Mouse (Mus musculus) frontal cortex, postnatal 25 days (tissue): ENCODE data around the gene Aspa.
"Not testable (repeated sequence)": the region's sequence is repeated elsewhere in the genome, so short reads cannot be mapped to it uniquely, and the experiment has no call there.

Experiments
- DNase-seq, 2 experiments: peaks; one replicate each; pipeline ENCODE4 v3.0.0; 2022; ENCODE audit warnings: low spot score in 2 of 2

Gene Aspa

GRCm38 (mm10) chr11:73329442-73329841, at the start of gene Aspa, which contains the start of the genes Gm49340 and Spata22:
Aspa (minus strand) TSS chr11:73329596.
Gm49340 (plus strand) TSS chr11:73329741.
Spata22 (plus strand) TSS chr11:73329741.
- no peak for DNase-seq

- DNase-seq = no peak
Observed at GRCm38 (mm10) chr11:73370946-73371345, 41.5 kb upstream of the Aspa start, which contains the start of gene Olfr376. Olfr376 (plus strand) TSS chr11:73371246.

GRCm38 (mm10) chr11:73350483-73350882, 21.1 kb upstream of the Aspa start, which contains the start of gene Olfr20:
Olfr20 (plus strand) TSS chr11:73350783.
- no peak for DNase-seq

- no peak for DNase-seq
Observed at GRCm38 (mm10) chr11:73336919-73337318, 7.5 kb upstream of the Aspa start.

GRCm38 (mm10) chr11:73333357-73333756, 4.0 kb upstream of the Aspa start:
- DNase-seq = no peak

DNA sequence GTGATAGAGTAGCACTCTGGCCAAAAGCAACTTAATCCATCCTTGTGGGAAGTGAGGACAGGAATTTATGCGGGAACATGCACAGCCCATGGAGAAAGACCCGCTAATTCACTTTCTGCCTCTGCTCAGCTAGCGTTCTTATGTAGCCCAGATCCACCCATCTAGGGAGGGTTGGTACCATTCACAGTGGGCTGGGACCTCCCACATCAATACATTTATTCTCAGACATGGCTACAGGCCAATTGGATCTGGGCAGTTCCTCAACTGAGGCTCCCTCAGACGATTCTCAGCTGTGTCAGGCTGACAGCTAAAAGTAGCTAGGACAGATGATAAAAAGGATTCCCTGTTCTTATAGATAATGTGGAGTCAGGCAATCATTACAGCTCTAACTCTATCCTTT, 2.0 kb downstream of the Aspa start:
- DNase-seq = no peak

DNA sequence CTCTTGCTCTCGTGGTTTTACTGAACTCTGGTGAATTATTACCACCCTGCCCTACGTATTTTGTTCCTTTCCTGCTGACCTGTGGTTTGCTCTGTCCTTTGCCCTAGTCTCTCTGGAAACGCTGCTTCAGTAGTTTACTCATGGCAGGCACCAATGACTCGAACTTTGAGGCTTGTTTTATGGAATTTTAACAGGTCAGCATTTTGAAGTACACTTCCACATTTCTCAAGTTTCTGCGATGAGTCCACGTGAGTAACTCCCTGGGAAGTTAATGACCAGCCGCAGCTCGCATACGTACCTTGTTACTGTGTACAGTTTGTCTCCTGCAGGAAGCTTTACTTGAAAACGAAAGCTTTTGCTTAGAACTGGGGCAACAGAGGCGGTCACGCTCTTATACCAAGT, 2.9 kb downstream of the Aspa start:
- DNase-seq = no peak

- no peak for DNase-seq
Observed at GRCm38 (mm10) chr11:73323906-73324830, 5.2 kb downstream of the Aspa start.

DNA sequence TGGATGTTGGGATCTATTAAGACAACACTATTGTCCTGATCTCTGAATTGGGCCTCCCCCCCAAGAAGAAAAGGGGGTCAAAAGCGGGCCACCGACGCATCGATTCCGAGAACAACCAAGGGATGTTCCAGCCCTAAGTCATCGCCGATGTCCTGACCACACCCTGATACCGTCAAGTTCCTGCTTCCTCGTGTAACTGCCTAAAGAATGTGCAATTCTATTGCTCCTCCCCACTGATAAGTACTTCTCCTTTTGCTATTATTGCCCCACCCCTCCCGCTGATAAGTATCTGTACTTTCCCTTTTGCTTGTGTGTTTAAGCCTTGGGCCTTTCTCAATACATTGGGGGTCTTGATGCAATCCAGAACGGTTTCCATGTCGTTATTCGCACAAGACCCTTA, 8.3 kb downstream of the Aspa start:
- not testable (repeated sequence) for DNase-seq

DNA sequence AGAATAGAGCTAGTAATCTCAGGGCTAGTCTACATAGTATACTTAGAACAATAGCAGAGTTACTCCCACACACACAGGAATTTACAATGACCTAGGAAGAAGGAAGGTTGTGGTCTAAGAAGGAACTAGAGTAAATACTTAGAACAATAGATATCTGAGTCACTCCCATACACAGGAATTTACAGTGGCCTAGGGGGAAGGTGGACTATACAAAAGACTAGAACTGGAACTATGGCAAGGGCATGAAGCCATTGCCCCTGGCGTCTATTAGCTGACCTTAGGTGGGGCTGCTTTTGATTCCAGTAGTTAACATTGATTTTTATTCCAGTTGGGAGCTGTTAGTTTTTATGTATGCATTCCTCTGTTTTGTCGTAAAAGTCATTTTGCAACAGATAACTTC, 10.8 kb downstream of the Aspa start:
- not testable (repeated sequence) for DNase-seq

DNA sequence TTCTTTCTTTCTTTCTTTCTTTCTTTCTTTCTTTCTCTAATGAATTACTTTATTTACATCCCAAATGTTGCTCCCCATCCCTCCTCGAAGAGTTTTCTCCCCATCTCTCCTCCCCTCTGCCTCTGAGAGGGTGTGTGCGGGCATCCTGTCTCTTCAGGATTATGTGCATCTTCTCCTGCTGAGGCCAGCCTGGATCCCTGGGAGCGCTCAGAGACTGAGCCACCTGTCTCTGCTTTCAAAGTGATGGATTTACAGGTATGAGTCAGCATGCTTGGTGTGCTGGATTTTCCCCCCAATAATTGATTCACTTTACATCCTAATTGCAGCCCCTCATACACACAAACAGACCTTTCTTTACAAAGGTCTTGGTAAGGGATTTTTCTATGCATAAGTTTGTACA, 13.4 kb downstream of the Aspa start:
- no peak for DNase-seq

DNA sequence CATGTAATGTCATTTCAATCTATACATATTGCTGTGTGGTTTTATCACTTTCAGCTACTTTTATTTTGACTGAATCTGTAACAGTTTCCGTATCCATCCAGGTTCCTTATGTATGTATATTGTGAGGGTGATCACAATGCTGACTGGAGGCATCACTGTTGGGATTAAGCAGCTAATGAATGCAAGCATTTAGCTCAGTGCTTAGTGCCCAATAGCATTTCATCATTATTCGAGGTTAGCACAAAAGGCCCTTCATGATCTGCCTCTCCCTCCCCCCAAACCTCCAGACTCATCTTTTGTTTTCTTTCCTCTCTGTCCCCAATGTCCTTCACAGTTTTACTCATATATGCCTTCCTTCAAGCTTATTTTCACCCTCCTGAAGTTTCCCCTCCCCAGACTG, 26.3 kb downstream of the Aspa start:
- no peak for DNase-seq

DNA sequence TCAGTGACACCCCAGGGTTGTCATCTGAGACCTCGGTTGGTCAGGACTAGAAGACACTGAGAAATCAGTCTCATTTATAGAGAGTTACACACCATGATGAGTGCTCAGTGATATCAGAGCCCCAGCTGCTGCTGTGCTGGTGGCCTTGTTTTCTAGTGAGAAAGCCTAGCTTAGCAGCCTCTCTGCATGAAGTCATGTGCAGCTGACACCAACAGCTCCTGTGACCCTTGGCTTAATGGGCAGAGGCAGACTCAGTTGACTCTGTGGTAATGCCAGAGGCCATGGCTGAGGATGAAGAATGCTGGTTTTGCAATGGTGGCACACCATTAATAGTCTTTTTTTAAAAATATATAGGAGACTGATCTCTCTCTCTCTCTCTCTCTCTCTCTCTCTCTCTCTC, 39.8 kb downstream of the Aspa start:
- no peak for DNase-seq

GRCm38 (mm10) chr11:73284351-73284750, 45.0 kb downstream of the Aspa start:
- no peak for DNase-seq

DNA sequence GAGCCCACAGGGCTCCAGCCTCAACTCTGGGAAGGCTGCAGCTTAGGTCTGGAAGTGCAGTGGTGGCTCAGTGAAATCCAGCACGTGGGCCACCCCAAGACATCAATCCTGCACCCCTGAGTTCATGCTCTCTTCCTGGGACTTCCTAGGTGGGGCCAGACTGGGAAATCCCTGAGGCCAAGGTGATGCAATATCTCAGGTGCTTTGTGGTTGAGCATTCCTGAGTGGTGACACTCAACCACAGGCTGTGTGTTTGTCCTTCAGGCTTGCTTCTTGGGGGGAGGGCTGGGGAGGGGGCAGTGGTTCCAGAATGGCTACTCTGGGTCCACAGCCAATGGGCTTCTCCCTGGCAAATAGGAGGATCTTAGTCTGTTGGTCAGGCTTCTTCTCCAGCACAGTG, 45.5 kb downstream of the Aspa start:
- DNase-seq = no peak

GRCm38 (mm10) chr11:73283369-73283768, 46.0 kb downstream of the Aspa start:
- no peak for DNase-seq

- DNase-seq = peak; percentile 65
Observed at GRCm38 (mm10) chr11:73281528-73282027, 47.8 kb downstream of the Aspa start.

- no peak for DNase-seq
Observed at GRCm38 (mm10) chr11:73280710-73281109, 48.7 kb downstream of the Aspa start.

- no peak for DNase-seq
Observed at GRCm38 (mm10) chr11:73274821-73275220, 54.6 kb downstream of the Aspa start.

DNA sequence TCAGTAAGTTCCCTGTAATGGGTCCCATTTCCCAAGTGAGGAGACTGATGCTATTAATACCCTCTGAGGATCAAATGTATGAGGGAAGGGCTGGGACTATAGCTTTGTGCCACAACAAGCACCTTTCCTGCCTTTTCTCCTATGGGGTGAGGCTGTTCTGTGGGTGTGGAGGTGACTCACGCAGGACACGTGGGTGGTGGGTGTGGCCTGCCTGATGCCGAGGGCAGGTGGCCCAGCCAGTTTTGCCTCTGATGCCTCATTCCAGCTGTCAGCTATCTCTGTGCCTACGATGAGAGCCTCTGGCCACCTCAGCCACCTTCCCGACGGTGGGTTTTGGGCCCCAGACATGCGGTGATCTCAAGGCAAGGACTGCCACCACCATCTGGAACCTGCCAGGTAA, 62.1 kb downstream of the Aspa start, which contains the start of gene Trpv3:
Gene Trpv3, plus strand, starts transcription at position 122 of the 400 bp plus-strand sequence.
- DNase-seq = no peak

- DNase-seq = no peak
Observed at GRCm38 (mm10) chr11:73261385-73261784, 68.0 kb downstream of the Aspa start.

DNA sequence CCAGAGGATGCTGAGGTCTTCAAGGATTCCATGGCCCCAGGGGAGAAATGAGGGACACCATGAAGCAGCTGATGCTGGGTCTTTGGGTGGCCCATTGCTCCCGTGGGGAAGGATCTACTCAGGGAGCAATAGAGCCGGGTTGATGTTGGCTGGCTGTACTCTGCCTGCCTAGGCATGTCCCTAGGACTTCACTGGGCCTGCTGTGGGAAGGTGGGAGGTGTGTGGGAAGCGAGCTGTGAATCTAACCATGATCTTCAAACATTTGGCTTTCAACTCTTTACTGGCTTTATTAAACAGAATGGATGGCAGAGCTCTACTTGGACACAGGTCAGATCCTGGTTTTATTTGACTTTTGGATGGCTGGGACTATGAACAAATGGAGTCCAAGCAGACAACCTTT, 68.9 kb downstream of the Aspa start:
- no peak for DNase-seq

DNA sequence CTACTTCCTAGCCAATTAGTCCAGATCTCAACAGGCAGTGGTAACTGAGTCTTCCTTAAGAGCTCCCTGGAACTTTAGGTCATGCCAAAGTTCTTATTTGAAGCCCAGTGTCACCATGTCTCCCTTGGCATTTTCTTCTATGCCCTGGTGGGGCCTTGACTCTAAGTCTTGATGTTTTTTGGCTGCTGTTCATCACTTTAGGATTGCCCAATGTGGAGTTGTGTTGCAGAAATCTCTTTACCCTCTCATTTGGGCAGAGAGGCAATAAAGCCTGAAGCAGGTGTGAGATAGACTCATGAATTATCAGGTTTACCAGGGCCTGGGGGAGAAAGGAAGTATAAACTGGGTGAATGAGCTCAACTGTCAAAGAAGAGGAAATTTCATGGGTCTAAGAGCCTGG, 70.7 kb downstream of the Aspa start:
- no peak for DNase-seq
